Mouse (Mus musculus) MEL (cell line): ENCODE results near the gene Il31ra. TPM values are rescaled to one million over a fixed set of nuclear protein-coding genes. Genes with fewer than 3 reads are reported as not detected.

Source experiments
- DNase-seq: peaks from one replicate; pipeline ENCODE4 v3.0.0; 2011; ENCODE audit warnings: low read depth, low spot score
- H3K27ac ChIP-seq: 2 replicates; pipeline ENCODE4 v1.5.1; 2012; ENCODE audit warnings: low read depth, mild to moderate bottlenecking, control low read depth, low read length, moderate library complexity; ENCODE audit not compliant: control insufficient read depth
- H3K27me3 ChIP-seq, 2 experiments: fragments of 150-350 bp in 1 of 2; sonication (generic) in 1 of 2; 2 replicates each; pipeline ENCODE4 v1.6.1; 2012; ENCODE audit warnings: low read length in 2 of 2, mild to moderate bottlenecking in 2 of 2, improper control_type of control experiment in 1 of 2, moderate library complexity in 1 of 2; ENCODE audit not compliant: insufficient read depth in 2 of 2, control insufficient read depth in 1 of 2
- H3K36me3 ChIP-seq, 2 experiments: 2 replicates each; pipeline ENCODE4 v1.6.1; 2012 to 2014; ENCODE audit warnings: low read length in 2 of 2, improper control_type of control experiment in 1 of 2, inconsistent platforms in 1 of 2, mild to moderate bottlenecking in 1 of 2; ENCODE audit not compliant: insufficient read depth in 2 of 2, control insufficient read depth in 1 of 2
- H3K4me1 ChIP-seq, 2 experiments: fragments of 150-350 bp in 1 of 2; sonication (generic) in 1 of 2; 2 replicates each; pipeline ENCODE4 v1.6.1; 2012; ENCODE audit warnings: low read length in 2 of 2, improper control_type of control experiment in 1 of 2, mild to moderate bottlenecking in 1 of 2; ENCODE audit not compliant: insufficient read depth in 2 of 2, control insufficient read depth in 1 of 2
- H3K4me3 ChIP-seq, 2 experiments: fragments of 150-350 bp in 1 of 2; sonication (generic) in 1 of 2; 2 replicates each; pipeline ENCODE4 v1.5.1; 2012; ENCODE audit warnings: low read depth in 2 of 2, low read length in 2 of 2, mild to moderate bottlenecking in 2 of 2, moderate library complexity in 2 of 2, control low read depth in 1 of 2, improper control_type of control experiment in 1 of 2; ENCODE audit not compliant: control insufficient read depth in 1 of 2, insufficient read depth in 1 of 2
- H3K79me2 ChIP-seq: 2 replicates; pipeline ENCODE4 v1.6.1; 2012; ENCODE audit warnings: mild to moderate bottlenecking, low read length, moderate library complexity; ENCODE audit not compliant: control insufficient read depth, poor library complexity, insufficient read depth
- H3K9ac ChIP-seq: 2 replicates; pipeline ENCODE4 v1.6.1; 2012; ENCODE audit warnings: low read depth, mild to moderate bottlenecking, control low read depth, low read length, moderate library complexity; ENCODE audit not compliant: control insufficient read depth, poor library complexity, severe bottlenecking
- H3K9me3 ChIP-seq: fragments of 150-350 bp; sonication (generic); replicated peaks from 2 replicates; pipeline ENCODE4 v1.6.1; 2012; ENCODE audit warnings: mild to moderate bottlenecking, low read length, improper control_type of control experiment, moderate library complexity; ENCODE audit not compliant: insufficient read depth
- CTCF ChIP-seq, 3 experiments: IDR thresholded peaks in 2 of 3; conservative IDR thresholded peaks in 1 of 3; 2 replicates each; pipeline ENCODE4 v1.5.1; 2011 to 2012; ENCODE audit warnings: low read length in 3 of 3, low read depth in 2 of 3, mild to moderate bottlenecking in 2 of 3, improper control_type of control experiment in 1 of 3, inconsistent platforms in 1 of 3, mixed read lengths in 1 of 3, moderate library complexity in 1 of 3; ENCODE audit not compliant: control insufficient read depth in 1 of 3, insufficient read depth in 1 of 3, poor library complexity in 1 of 3, severe bottlenecking in 1 of 3
- ETS1 ChIP-seq: IDR thresholded peaks from 2 replicates; pipeline ENCODE4 v1.6.1; 2012; ENCODE audit warnings: low read depth, mild to moderate bottlenecking, inconsistent platforms, low read length, improper control_type of control experiment, moderate library complexity
- GABPA ChIP-seq: IDR thresholded peaks from 2 replicates; pipeline ENCODE4 v1.6.1; 2012; ENCODE audit warnings: low read depth, mild to moderate bottlenecking, inconsistent platforms, low read length, improper control_type of control experiment, moderate library complexity
- MEF2A ChIP-seq: IDR thresholded peaks from 2 replicates; pipeline ENCODE4 v1.6.1; 2014; ENCODE audit warnings: low read depth, mild to moderate bottlenecking, inconsistent platforms, low read length, improper control_type of control experiment; ENCODE audit not compliant: poor library complexity, insufficient replicate concordance, severe bottlenecking; ENCODE audit errors: extremely low read depth
- RCOR1 ChIP-seq: IDR thresholded peaks from 2 replicates; pipeline ENCODE4 v1.6.1; 2012; ENCODE audit warnings: low read depth, mild to moderate bottlenecking, inconsistent platforms, low read length, improper control_type of control experiment
- SMC3 ChIP-seq: IDR thresholded peaks from 2 replicates; pipeline ENCODE4 v1.6.1; 2011; ENCODE audit warnings: low read depth, low read length, improper control_type of control experiment
- TAL1 ChIP-seq: IDR thresholded peaks from 2 replicates; pipeline ENCODE4 v1.6.1; 2012; ENCODE audit warnings: mild to moderate bottlenecking, inconsistent platforms, low read length, moderate library complexity, mixed read lengths
- ZKSCAN1 ChIP-seq: IDR thresholded peaks from 2 replicates; pipeline ENCODE4 v1.6.1; 2012; ENCODE audit warnings: low read depth, mild to moderate bottlenecking, inconsistent platforms, low read length, improper control_type of control experiment, moderate library complexity
- ZMIZ1 ChIP-seq: IDR thresholded peaks from 2 replicates; pipeline ENCODE4 v1.6.1; 2012; ENCODE audit warnings: low read depth, mild to moderate bottlenecking, inconsistent platforms, low read length, improper control_type of control experiment, moderate library complexity
- polyA plus RNA-seq, 2 experiments: library from polyadenylated mRNA; stranded (reverse) in 1 of 2; unstranded in 1 of 2; fragments of >175 nt in 1 of 2; fragments of >200 nt in 1 of 2; gene quantifications; 2 replicates each; pipeline versions ENCODE4 v1.2.1 to v1.2.4; 2012; ENCODE audit warnings: low replicate concordance in 2 of 2, low read depth in 1 of 2; ENCODE audit not compliant: insufficient read length in 2 of 2, insufficient read depth in 1 of 2, missing spikeins in 1 of 2
- total RNA-seq: library from RNA; depleted of rRNA; stranded (reverse); fragments of 300-350 nt; gene quantifications from 2 replicates; pipeline ENCODE4 v1.2.3, GENCODE M21; 2012

Il31ra gene
- total and polyA plus RNA-seq, 3 experiments, result 2.1 to 2.2 TPM; not detected in 1

DNA sequence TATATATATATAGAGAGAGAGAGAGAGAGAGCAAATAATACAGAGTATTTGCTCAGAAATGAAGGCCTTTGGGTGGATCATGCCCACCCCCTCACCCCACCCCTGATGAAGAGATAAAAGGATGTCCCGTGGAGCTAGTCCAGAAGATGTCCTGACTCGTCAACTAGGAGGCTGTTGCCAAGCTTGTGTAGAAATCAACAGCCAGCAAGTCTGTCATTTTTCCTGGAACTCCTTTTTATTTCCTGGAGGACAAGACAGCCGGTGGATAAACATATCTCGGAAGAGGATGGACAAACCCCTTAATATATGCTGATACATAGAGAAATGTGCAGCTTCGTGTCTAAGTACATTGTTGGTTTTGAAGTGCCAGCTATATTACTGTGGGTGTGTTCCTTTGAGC is 81.3 kb downstream of the Il31ra start:
- DNase-seq, result no peak
- H3K36me3 ChIP-seq, result peaks cover 0 to 3% of the 10 kb centered on the region in 2 experiments; a peak in 2 of 4 replicates
- TF ChIP-seq RCOR1 (no peak), TAL1 (no peak), GABPA (no peak), SMC3 (no peak), MEF2A (no peak), ZMIZ1 (no peak), ZKSCAN1 (no peak)
- peaks cover 0 to 19% of the 10 kb centered on the region in 2 experiments for H3K4me1 ChIP-seq
- no peaks in the 10 kb centered on the region for H3K79me2 ChIP-seq
- H3K4me3 ChIP-seq, result no peak overlapping the region
- H3K27me3 ChIP-seq, result no peaks in the 10 kb centered on the region
- H3K27ac ChIP-seq, result no peak overlapping the region
- H3K9ac ChIP-seq, result no peak overlapping the region
- H3K9me3 ChIP-seq, result no peaks in the 10 kb centered on the region

DNA sequence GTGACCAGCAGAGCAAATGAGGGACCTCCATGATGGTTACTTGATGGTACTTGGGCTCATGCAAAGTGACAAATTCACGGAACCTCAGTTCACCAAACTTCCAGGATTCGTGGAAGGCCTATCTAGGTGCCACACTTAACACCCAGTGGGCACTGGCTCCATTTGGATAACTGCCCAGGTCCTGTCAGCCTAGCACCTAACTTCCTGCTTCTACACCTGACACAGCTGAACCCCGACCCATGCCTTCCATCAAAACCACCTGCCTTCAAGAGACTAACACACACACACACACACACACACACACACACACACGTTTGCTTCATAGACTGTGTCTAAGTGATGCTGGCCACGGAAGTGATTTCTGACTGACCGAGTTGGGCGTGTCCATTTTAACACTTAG is 82.3 kb downstream of the Il31ra start:
- peak; percentile 10 for DNase-seq
- H3K4me3 ChIP-seq, result no peak overlapping the region
- H3K4me1 ChIP-seq, result peaks cover 0 to 19% of the 10 kb centered on the region in 2 experiments
- no peaks in the 10 kb centered on the region for H3K9me3 ChIP-seq
- no peak for TF ChIP-seq ETS1
- H3K79me2 ChIP-seq, result no peaks in the 10 kb centered on the region
- no peaks in the 10 kb centered on the region for H3K27me3 ChIP-seq
- H3K27ac ChIP-seq, result no peak overlapping the region
- no peak overlapping the region for H3K9ac ChIP-seq
- peaks cover 0 to 3% of the 10 kb centered on the region in 2 experiments; a peak in 2 of 4 replicates for H3K36me3 ChIP-seq

DNA sequence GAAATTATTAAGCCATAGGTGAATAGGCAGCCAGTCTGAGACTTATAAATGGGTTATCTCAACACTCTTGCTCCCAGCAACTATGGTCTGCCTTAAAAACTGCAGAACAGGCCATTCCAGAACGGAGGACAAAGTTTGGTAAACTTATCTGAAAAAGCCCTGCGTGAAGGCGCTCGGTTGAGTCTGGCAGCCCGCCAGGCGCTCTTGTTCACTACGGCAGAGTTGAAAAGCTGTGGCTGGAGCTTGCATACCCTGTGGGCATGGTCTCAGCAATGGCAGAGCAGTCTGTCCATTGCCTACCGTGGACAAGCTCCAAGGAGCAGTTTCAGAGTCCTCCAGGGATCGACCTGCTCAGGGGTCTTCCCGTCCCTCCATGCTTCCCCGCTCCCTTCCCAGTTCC is 82.9 kb downstream of the Il31ra start:
- peaks cover 0 to 15% of the 10 kb centered on the region in 2 experiments; a peak in 3 of 4 replicates for H3K4me1 ChIP-seq
- peak; percentile 66 for DNase-seq
- H3K9me3 ChIP-seq, result no peaks in the 10 kb centered on the region
- no peak overlapping the region for H3K27ac ChIP-seq
- H3K27me3 ChIP-seq, result no peaks in the 10 kb centered on the region
- TF ChIP-seq SMC3, result 0 out of 2 replicates have a peak, but pooled peaks have one; percentile 0
- TF ChIP-seq CTCF (IDR thresholded peaks at IDR 0.05 in 2 of 3, conservative IDR thresholded peaks at IDR 0.05 in 1 of 3; ENCODE audit: control insufficient read depth in 1 of 3, insufficient read depth in 1 of 3, low read depth in 2 of 3, low read length in 3 of 3, poor library complexity in 1 of 3, severe bottlenecking in 1 of 3), result no peak
- H3K9ac ChIP-seq, result no peak overlapping the region
- H3K36me3 ChIP-seq, result no peaks in the 10 kb centered on the region; a peak in 2 of 4 replicates
- H3K4me3 ChIP-seq, result no peak overlapping the region
- no peaks in the 10 kb centered on the region for H3K79me2 ChIP-seq
